Mouse (Mus musculus) heart, postnatal 0 days (tissue): ENCODE measurements at regions not wholly inside any gene's neighbourhood (a gene's known extent, or its start where the extent isn't known, plus 50 kb on each side); places are given as distances from the start of the nearest gene placed in this dataset.
"Not testable (repeated sequence)": the region's sequence is repeated elsewhere in the genome, so short reads cannot be mapped to it uniquely, and the experiment has no call there.

Experiments
- ATAC-seq: fragments of 200-750 bp; cut with Nextera tagmentation; 2 replicates; pipeline ENCODE4 v1.8.0; 2017; ENCODE audit warnings: low read depth, moderate number of reproducible peaks, moderate library complexity; ENCODE audit not compliant: insufficient read depth
- DNase-seq: peaks from one replicate; pipeline ENCODE4 v3.0.0-alpha.2; 2016; ENCODE audit warnings: low spot score
- H3K27ac ChIP-seq: fragments of 300-500 bp; sonication (generic); 2 replicates; pipeline ENCODE4 v1.5.1; 2014; ENCODE audit warnings: low read depth, mild to moderate bottlenecking
- H3K27me3 ChIP-seq: fragments of 300-500 bp; sonication (generic); 2 replicates; pipeline ENCODE4 v1.6.1; 2014; ENCODE audit warnings: low read length, mixed read lengths; ENCODE audit not compliant: control insufficient read depth, insufficient read depth
- H3K36me3 ChIP-seq: fragments of 300-500 bp; sonication (generic); replicated peaks from 2 replicates; pipeline ENCODE4 v1.6.1; 2014; ENCODE audit warnings: low read length, mixed read lengths; ENCODE audit not compliant: control insufficient read depth, insufficient read depth
- H3K4me1 ChIP-seq: fragments of 300-500 bp; sonication (generic); 2 replicates; pipeline ENCODE4 v1.6.1; 2014; ENCODE audit warnings: antibody characterized with exemption; ENCODE audit not compliant: control insufficient read depth, insufficient read depth
- H3K4me2 ChIP-seq: fragments of 300-500 bp; sonication (generic); 2 replicates; pipeline ENCODE4 v1.6.1; 2014; ENCODE audit warnings: low read depth, mild to moderate bottlenecking, low read length, moderate library complexity
- H3K4me3 ChIP-seq: fragments of 300-500 bp; sonication (generic); 2 replicates; pipeline ENCODE4 v1.5.1; 2014; ENCODE audit warnings: low read depth, low read length
- H3K9ac ChIP-seq: fragments of 300-500 bp; sonication (generic); replicated peaks from 2 replicates; pipeline ENCODE4 v1.6.1; 2014; ENCODE audit warnings: low read depth, low read length, mixed read lengths
- H3K9me3 ChIP-seq: fragments of 300-500 bp; sonication (generic); replicated peaks from 2 replicates; pipeline ENCODE4 v1.6.1; 2016; ENCODE audit warnings: low read length; ENCODE audit not compliant: control insufficient read depth
- CTCF ChIP-seq: IDR thresholded peaks from 2 replicates; pipeline ENCODE4 v1.5.1; 2016; ENCODE audit warnings: antibody characterized with exemption, control low read depth, low read depth
- EP300 ChIP-seq: IDR thresholded peaks from 2 replicates; pipeline ENCODE4 v1.6.1; 2016; ENCODE audit warnings: antibody characterized with exemption, low read depth
- WGBS: fragments of 180-500 bp; shearing (Covaris S2); extraction: QIAGEN DNeasy Blood & Tissue Kit; methylation state at CpG from one replicate; pipeline ENCODE4 v1.1.7; 2014; 5-methylcytosine and 5-hydroxymethylcytosine counted together

DNA sequence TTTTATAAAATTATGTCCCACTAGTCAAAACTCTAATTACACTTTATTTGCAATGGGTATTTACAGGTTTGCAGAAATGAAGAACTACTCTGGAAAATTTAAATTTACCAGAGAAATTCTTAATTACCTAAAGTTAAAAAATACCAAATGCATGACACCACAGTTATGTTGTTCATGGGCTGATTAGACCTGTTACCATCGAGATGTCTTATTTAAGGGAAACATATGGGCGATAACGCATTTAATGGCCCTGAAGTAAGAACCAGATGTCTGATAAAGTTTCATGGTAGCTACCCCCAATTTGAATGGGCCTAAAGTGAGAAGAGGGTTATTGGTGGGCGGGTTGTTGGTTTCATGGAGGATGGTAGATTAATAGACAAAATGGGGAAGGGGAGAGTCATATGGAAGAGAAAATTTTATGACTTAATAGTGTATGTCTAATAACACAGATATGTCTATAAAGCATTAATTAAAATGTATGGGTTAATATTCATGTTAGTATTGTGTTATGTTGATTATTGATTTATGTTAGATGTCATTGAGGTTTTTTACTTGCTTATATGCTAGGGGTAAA, 299.0 kb downstream of the Gm8797 start:
- 75% methylated on average over 4 of the region's 4 CpGs for WGBS
- TF ChIP-seq CTCF (no peak), EP300 (no peak)
- H3K4me3 ChIP-seq: no peak overlapping the region
- DNase-seq (no peak), ATAC-seq (no peak)
- no peaks in the 10 kb centered on the region for H3K4me1 ChIP-seq
- H3K4me2 ChIP-seq: no peak overlapping the region
- H3K27me3 ChIP-seq: no peaks in the 10 kb centered on the region
- H3K9ac ChIP-seq: no peak overlapping the region
- H3K27ac ChIP-seq: no peak overlapping the region
- H3K9me3 ChIP-seq: peaks cover 5% of the 10 kb centered on the region; the same call in 1 of the 2 replicates
- no peaks in the 10 kb centered on the region for H3K36me3 ChIP-seq

DNA sequence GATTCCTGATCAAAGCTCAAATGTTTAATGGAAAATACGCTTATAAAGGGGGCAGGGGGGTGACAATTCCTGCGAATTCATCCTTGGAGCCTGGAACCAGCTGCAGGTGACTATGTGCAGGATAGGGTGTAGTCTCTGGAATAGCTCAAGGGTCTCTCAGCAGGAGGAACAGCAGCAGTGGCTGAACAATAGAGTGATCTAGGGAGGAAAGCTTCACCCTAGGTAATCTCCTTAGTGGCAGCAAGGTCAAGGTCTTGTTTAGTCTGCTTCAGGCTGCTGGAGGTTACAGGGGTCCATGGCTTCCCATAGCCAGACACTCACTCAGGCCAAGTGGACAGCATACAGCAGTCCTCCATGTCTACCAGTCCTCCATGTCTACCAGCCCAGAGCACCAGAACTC, 301.3 kb downstream of the Gm8797 start:
- TF ChIP-seq EP300 (no peak), CTCF (no peak)
- H3K4me2 ChIP-seq: no peak overlapping the region
- H3K9me3 ChIP-seq: peaks cover 5% of the 10 kb centered on the region; the same call in 1 of the 2 replicates
- ATAC-seq: no peak
- no peak overlapping the region for H3K9ac ChIP-seq
- no peak overlapping the region for H3K27ac ChIP-seq
- no peak overlapping the region for H3K4me3 ChIP-seq
- no peaks in the 10 kb centered on the region for H3K27me3 ChIP-seq
- 61% methylated on average over 2 of the region's 2 CpGs for WGBS
- DNase-seq: no peak
- H3K4me1 ChIP-seq: no peaks in the 10 kb centered on the region
- H3K36me3 ChIP-seq: no peaks in the 10 kb centered on the region

DNA sequence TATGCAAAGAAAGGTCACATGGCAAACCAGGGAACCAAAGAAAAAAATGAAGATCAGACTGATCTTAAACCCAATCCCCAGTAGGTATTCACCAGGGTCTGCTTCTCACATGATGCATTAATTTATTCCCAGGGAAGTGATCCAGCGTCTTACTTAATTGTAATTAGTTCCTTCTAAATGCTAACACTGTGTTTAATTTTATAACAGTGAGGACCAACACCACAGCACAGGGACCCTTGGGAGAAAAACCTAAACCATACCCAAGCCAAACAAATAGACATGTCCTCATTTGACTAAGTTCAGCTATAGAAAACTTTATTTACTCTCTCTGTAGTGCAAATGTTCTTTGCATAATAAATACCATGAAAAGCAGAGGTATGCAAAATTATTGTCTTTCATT, 333.2 kb downstream of the Gm8797 start:
- no peaks in the 10 kb centered on the region for H3K27me3 ChIP-seq
- no peaks in the 10 kb centered on the region for H3K36me3 ChIP-seq
- TF ChIP-seq EP300 (no peak), CTCF (no peak)
- H3K4me1 ChIP-seq: no peaks in the 10 kb centered on the region
- H3K9me3 ChIP-seq: no peaks in the 10 kb centered on the region
- WGBS: 78% methylated on average over 1 of the region's 1 CpGs
- H3K4me2 ChIP-seq: no peak overlapping the region
- no peak overlapping the region for H3K4me3 ChIP-seq
- ATAC-seq (no peak), DNase-seq (no peak)
- H3K9ac ChIP-seq: no peak overlapping the region
- H3K27ac ChIP-seq: no peak overlapping the region

DNA sequence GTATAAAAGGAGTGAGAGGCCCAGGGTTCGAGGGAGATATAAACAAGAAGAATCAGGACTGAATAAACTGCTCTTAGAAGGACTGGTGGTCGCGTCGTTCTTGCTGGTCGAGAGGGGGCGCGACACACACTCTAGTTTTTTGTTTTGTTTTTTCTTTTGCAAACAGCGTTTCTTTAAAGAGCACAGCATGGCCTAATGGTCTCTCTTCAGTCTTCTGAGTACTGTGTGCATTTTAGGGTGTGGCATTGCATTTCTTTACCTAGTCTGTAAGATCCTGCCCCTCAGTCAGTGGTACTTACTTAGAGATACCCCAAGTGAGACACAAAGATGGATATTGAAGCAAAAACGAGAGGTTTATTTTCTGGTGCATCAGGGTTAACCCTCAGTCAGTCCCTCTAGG, 336.7 kb downstream of the Gm8797 start:
- no peak overlapping the region for H3K4me3 ChIP-seq
- no peaks in the 10 kb centered on the region for H3K36me3 ChIP-seq
- 63% methylated on average over 9 of the region's 9 CpGs for WGBS
- H3K27ac ChIP-seq: no peak overlapping the region
- TF ChIP-seq EP300 (no peak), CTCF (no peak)
- DNase-seq: no peak
- no peak overlapping the region for H3K4me2 ChIP-seq
- no peaks in the 10 kb centered on the region for H3K9me3 ChIP-seq
- no peaks in the 10 kb centered on the region for H3K27me3 ChIP-seq
- H3K4me1 ChIP-seq: no peaks in the 10 kb centered on the region
- H3K9ac ChIP-seq: no peak overlapping the region
- ATAC-seq: no peak

DNA sequence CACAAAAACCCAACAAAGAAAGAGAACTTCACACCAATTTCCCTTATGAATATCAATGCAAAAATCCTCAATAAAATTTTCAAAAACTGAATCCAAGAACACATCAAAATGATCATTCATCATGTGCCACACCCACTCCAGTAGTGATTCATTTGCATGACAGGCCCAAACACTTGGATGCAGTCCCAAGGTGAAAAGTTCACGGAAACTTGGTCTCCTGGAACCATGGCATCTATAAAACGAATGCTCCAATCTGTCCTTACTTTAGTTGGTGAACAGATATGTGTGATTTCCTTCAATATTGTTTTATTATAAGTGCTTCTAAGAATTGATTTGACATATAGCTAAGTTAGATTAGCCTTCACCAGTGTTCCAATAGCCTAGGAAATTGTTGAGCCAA, 343.3 kb downstream of the Gm8797 start:
- Histone ChIP-seq H3K27me3 (no peaks in the 10 kb centered on the region), H3K9me3 (no peaks in the 10 kb centered on the region; the same call in 1 of the 2 replicates), H3K36me3 (no peaks in the 10 kb centered on the region), H3K4me3 (no peak overlapping the region), H3K27ac (no peak overlapping the region), H3K9ac (no peak overlapping the region), H3K4me2 (no peak overlapping the region), H3K4me1 (no peaks in the 10 kb centered on the region)
- no peak for TF ChIP-seq EP300
- TF ChIP-seq CTCF: no peak
- ATAC-seq (no peak), DNase-seq (no peak)
- WGBS: 73% methylated on average over 2 of the region's 2 CpGs

- H3K27ac ChIP-seq, ATAC-seq, H3K4me2 ChIP-seq, H3K4me1 ChIP-seq, H3K27me3 ChIP-seq, H3K36me3 ChIP-seq, H3K4me3 ChIP-seq, H3K9ac ChIP-seq, DNase-seq, H3K9me3 ChIP-seq: not testable (repeated sequence)
These were observed 343.8 kb downstream of the Gm8797 start for GRCm38 (mm10) chr3:6094410-6094809.
